Mouse (Mus musculus) kidney, embryonic 14.5 days (tissue): ENCODE results near the gene Plxnd1. TPM values are rescaled to one million over a fixed set of nuclear protein-coding genes. Genes with fewer than 3 reads are reported as not detected.

Experiments
- ATAC-seq: fragments of 200-750 bp; cut with Nextera tagmentation; 2 replicates; pipeline ENCODE4 v1.8.0; 2017; ENCODE audit warnings: moderate number of reproducible peaks, mild to moderate bottlenecking, moderate TSS enrichment, moderate library complexity; ENCODE audit not compliant: low FRiP score, low TSS enrichment
- H3K27ac ChIP-seq: fragments of 300-500 bp; sonication (generic); 2 replicates; pipeline ENCODE4 v1.5.1; 2014; ENCODE audit warnings: low read depth, mild to moderate bottlenecking, low read length, moderate library complexity, mixed read lengths
- H3K27me3 ChIP-seq: fragments of 300-500 bp; sonication (generic); 2 replicates; pipeline ENCODE4 v1.6.1; 2014; ENCODE audit warnings: mild to moderate bottlenecking, low read length; ENCODE audit not compliant: control insufficient read depth, insufficient read depth
- H3K36me3 ChIP-seq: fragments of 300-500 bp; sonication (generic); 2 replicates; pipeline ENCODE4 v1.6.1; 2014; ENCODE audit warnings: low read length, mixed read lengths; ENCODE audit not compliant: control insufficient read depth, insufficient read depth
- H3K4me1 ChIP-seq: fragments of 300-500 bp; sonication (generic); 2 replicates; pipeline ENCODE4 v1.6.1; 2014; ENCODE audit warnings: low read length, mixed read lengths; ENCODE audit not compliant: control insufficient read depth, insufficient read depth
- H3K4me2 ChIP-seq: fragments of 300-500 bp; sonication (generic); replicated peaks from 2 replicates; pipeline ENCODE4 v1.6.1; 2014; ENCODE audit warnings: low read depth, mild to moderate bottlenecking, low read length
- H3K4me3 ChIP-seq: fragments of 300-500 bp; sonication (generic); 2 replicates; pipeline ENCODE4 v1.5.1; 2014; ENCODE audit warnings: mild to moderate bottlenecking, low read length
- H3K9ac ChIP-seq: fragments of 300-500 bp; sonication (generic); 2 replicates; pipeline ENCODE4 v1.6.1; 2014; ENCODE audit warnings: low read depth, mild to moderate bottlenecking, low read length, moderate library complexity
- H3K9me3 ChIP-seq: fragments of 300-500 bp; sonication (generic); 2 replicates; pipeline ENCODE4 v1.6.1; 2016; ENCODE audit warnings: low read length; ENCODE audit not compliant: control insufficient read depth
- WGBS: fragments of 180-500 bp; shearing (Covaris S2); extraction: QIAGEN DNeasy Blood & Tissue Kit; methylation state at CpG from one replicate; pipeline ENCODE4 v1.1.7; 2014; 5-methylcytosine and 5-hydroxymethylcytosine counted together
- polyA plus RNA-seq: library from polyadenylated mRNA; unstranded; fragments of >200 nt; fragmentation: Nextera tagmentation; extraction: Ambion mirVana; gene quantifications from 2 replicates; pipeline ENCODE4 v1.2.1, GENCODE M21; 2014

The Plxnd1 gene
- polyA plus RNA-seq, 1 experiment from 2014 or later: 62.7 TPM

DNA sequence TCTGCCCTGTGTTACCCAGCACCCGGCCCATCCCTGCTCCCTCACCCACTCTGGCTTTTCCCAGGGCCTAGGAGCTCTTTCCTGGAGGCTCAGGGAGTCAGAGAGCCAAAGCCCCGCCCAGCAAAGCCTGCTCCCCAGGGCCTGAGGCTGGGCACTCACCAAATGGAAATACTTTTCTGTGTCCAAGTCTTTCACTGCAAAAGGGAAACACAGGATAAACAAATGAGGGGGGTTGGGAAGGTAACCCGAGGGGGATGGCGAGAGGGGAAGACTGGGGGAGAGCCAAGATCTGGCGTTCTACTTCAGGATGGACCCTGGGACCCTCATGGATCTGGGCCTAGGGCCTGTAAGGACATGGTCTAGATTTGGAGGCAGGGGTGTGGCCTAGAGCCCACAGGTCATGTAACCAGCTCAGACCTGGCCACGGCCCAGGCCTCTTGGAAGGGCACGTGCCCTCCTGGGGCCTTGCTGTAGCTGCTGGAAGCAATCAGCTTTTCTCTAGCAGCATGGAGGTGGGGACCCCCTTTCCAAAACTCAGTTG lies 35.6 kb downstream of the Plxnd1 start:
- H3K9ac ChIP-seq: no peak overlapping the region
- no peak overlapping the region for H3K4me2 ChIP-seq
- no peak for ATAC-seq
- H3K36me3 ChIP-seq: peaks cover 64% of the 10 kb centered on the region
- WGBS: 77% methylated on average over 7 of the region's 7 CpGs
- H3K9me3 ChIP-seq: no peaks in the 10 kb centered on the region
- H3K4me3 ChIP-seq: no peak overlapping the region
- H3K4me1 ChIP-seq: peaks cover 17% of the 10 kb centered on the region
- no peak overlapping the region for H3K27ac ChIP-seq
- no peaks in the 10 kb centered on the region for H3K27me3 ChIP-seq

DNA sequence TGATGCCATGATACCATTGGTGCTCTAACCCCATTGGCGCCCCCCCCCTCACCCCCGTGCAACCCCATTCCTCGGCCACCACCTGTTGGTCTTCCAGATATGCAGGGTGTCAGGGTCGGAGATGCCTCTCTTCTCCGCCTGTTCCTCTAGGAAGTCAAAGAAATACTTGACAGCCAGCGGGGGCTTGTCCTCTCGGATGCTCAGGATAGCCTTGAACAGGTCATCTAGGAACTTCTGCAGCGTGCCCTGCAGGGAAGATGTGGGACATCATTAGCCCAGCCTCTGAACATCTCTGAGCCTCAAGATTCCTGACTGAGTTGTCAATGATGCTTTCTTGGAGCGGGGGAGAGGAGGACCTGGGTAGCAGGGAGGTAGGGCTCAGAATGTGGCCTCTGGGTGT lies 36.4 kb downstream of the Plxnd1 start:
- H3K9ac ChIP-seq: no peak overlapping the region
- no peak for ATAC-seq
- peaks cover 57% of the 10 kb centered on the region for H3K36me3 ChIP-seq
- no peak overlapping the region for H3K4me3 ChIP-seq
- H3K27me3 ChIP-seq: no peaks in the 10 kb centered on the region
- H3K4me2 ChIP-seq: no peak overlapping the region
- no peak overlapping the region for H3K27ac ChIP-seq
- peaks cover 17% of the 10 kb centered on the region for H3K4me1 ChIP-seq
- no peaks in the 10 kb centered on the region for H3K9me3 ChIP-seq
- 92% methylated on average over 9 of the region's 9 CpGs for WGBS

GRCm38 (mm10) chr6:115957681-115958080 lies 37.1 kb downstream of the Plxnd1 start:
- H3K9ac ChIP-seq: no peak overlapping the region
- no peak overlapping the region for H3K27ac ChIP-seq
- no peaks in the 10 kb centered on the region for H3K9me3 ChIP-seq
- H3K4me2 ChIP-seq: no peak overlapping the region
- 47% methylated on average over 6 of the region's 6 CpGs for WGBS
- peaks cover 17% of the 10 kb centered on the region for H3K4me1 ChIP-seq
- no peaks in the 10 kb centered on the region for H3K27me3 ChIP-seq
- ATAC-seq: no peak
- H3K36me3 ChIP-seq: peaks cover 51% of the 10 kb centered on the region
- H3K4me3 ChIP-seq: no peak overlapping the region

GRCm38 (mm10) chr6:115956922-115957601 lies 37.7 kb downstream of the Plxnd1 start:
- peak; percentile 24; the same call in 1 of the 2 replicates for ATAC-seq
- H3K4me3 ChIP-seq: no peak overlapping the region
- no peak overlapping the region for H3K4me2 ChIP-seq
- WGBS: 35% methylated on average over 16 of the region's 16 CpGs
- H3K9me3 ChIP-seq: no peaks in the 10 kb centered on the region
- H3K27ac ChIP-seq: peak overlapping the region; percentile 20; the same call in 1 of the 2 replicates
- peaks cover 44% of the 10 kb centered on the region for H3K36me3 ChIP-seq
- peaks cover 17% of the 10 kb centered on the region for H3K4me1 ChIP-seq
- no peak overlapping the region for H3K9ac ChIP-seq
- no peaks in the 10 kb centered on the region for H3K27me3 ChIP-seq

GRCm38 (mm10) chr6:115956418-115956921 lies 38.3 kb downstream of the Plxnd1 start:
- H3K4me3 ChIP-seq: no peak overlapping the region
- H3K4me2 ChIP-seq: no peak overlapping the region
- H3K27ac ChIP-seq: no peak overlapping the region
- no peaks in the 10 kb centered on the region for H3K27me3 ChIP-seq
- 82% methylated on average over 13 of the region's 13 CpGs for WGBS
- no peak overlapping the region for H3K9ac ChIP-seq
- peaks cover 2% of the 10 kb centered on the region; the same call in 1 of the 2 replicates for H3K9me3 ChIP-seq
- peaks cover 17% of the 10 kb centered on the region for H3K4me1 ChIP-seq
- peaks cover 42% of the 10 kb centered on the region; the same call in 1 of the 2 replicates for H3K36me3 ChIP-seq
- ATAC-seq: peak; percentile 22; the same call in 1 of the 2 replicates

- H3K9me3 ChIP-seq: peaks cover 3% of the 10 kb centered on the region; the same call in 1 of the 2 replicates
- peaks cover 17% of the 10 kb centered on the region for H3K4me1 ChIP-seq
- H3K4me3 ChIP-seq: no peak overlapping the region
- no peaks in the 10 kb centered on the region for H3K27me3 ChIP-seq
- H3K36me3 ChIP-seq: peaks cover 37% of the 10 kb centered on the region; the same call in 1 of the 2 replicates
- no peak for ATAC-seq
- WGBS: 80% methylated on average over 11 of the region's 11 CpGs
- H3K4me2 ChIP-seq: no peak overlapping the region
- H3K27ac ChIP-seq: no peak overlapping the region
- no peak overlapping the region for H3K9ac ChIP-seq
Measured at GRCm38 (mm10) chr6:115955664-115956063, 39.1 kb downstream of the Plxnd1 start.

GRCm38 (mm10) chr6:115955169-115955568 lies 39.6 kb downstream of the Plxnd1 start:
- Histone ChIP-seq H3K4me3 (no peak overlapping the region), H3K4me2 (no peak overlapping the region), H3K27me3 (no peaks in the 10 kb centered on the region), H3K9ac (no peak overlapping the region), H3K9me3 (peaks cover 3% of the 10 kb centered on the region; the same call in 1 of the 2 replicates), H3K27ac (no peak overlapping the region), H3K36me3 (peaks cover 33% of the 10 kb centered on the region; the same call in 1 of the 2 replicates), H3K4me1 (peaks cover 17% of the 10 kb centered on the region)
- WGBS: 88% methylated on average over 4 of the region's 4 CpGs
- ATAC-seq: no peak

DNA sequence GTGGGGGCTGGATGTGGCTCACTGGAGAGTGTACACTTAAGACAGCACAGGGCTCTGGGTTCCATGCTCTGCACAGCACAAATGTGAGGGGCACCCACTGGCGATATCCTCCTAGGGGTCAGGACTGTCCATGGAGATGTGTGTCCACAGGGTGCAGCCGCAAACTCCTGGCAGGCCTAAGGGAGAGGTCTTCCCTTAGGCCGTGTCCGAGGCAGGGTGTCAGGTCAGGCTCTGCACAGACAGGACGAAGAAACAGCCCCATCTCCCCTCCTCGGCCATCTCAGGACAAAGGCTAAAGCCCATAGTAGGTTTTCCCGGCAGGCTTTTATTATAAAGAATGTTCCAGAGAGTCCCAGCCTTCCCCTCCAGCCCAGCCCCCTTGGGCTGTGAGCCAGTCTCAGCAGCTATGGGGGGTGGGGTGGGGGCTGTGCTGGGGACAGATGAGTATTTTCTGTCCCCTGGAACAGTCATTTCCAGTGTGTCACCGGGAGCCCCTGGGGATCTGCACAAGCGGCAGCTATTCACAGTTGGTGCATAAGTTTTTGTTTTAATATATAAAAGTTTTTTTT lies 40.2 kb downstream of the Plxnd1 start:
- Histone ChIP-seq H3K4me2 (no peak overlapping the region), H3K36me3 (peaks cover 27% of the 10 kb centered on the region; the same call in 1 of the 2 replicates), H3K9me3 (peaks cover 3% of the 10 kb centered on the region; the same call in 1 of the 2 replicates), H3K4me3 (no peak overlapping the region), H3K27ac (no peak overlapping the region), H3K27me3 (no peaks in the 10 kb centered on the region), H3K4me1 (peaks cover 17% of the 10 kb centered on the region), H3K9ac (no peak overlapping the region)
- ATAC-seq: no peak
- 83% methylated on average over 9 of the region's 9 CpGs for WGBS

DNA sequence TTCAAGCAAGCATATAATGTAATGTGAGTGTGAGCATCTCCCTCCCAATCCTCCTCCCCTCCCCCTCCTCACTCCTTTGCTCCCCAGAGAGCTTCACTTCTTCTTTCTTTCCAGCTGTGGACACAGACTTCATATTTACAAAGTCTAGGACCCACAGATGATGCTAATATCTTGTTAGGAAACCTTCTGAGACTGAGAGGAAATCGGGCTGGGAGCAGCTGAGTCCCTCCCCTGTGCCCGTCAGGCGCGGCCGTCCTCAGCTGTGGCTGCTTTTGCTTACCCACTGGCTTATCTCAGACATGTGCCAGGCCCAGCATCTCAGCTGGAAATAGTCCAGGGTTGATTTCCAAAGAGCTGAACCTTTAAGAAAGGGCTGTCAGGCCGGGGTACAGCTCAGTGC lies 48.4 kb downstream of the Plxnd1 start:
- H3K4me2 ChIP-seq: no peak overlapping the region
- ATAC-seq: no peak
- H3K4me1 ChIP-seq: 0 out of 2 replicates have a peak, but pooled peaks cover 3% of the 10 kb centered on the region
- H3K27ac ChIP-seq: no peak overlapping the region
- H3K9ac ChIP-seq: no peak overlapping the region
- H3K27me3 ChIP-seq: no peaks in the 10 kb centered on the region
- no peak overlapping the region for H3K4me3 ChIP-seq
- WGBS: 75% methylated on average over 6 of the region's 6 CpGs
- peaks cover under 1% of the 10 kb centered on the region; the same call in 1 of the 2 replicates for H3K9me3 ChIP-seq
- H3K36me3 ChIP-seq: no peaks in the 10 kb centered on the region
